Mouse (Mus musculus) G1E (cell line): ENCODE data around the gene Siah3.

Experiments used
- CTCF ChIP-seq: IDR thresholded peaks from 2 replicates; pipeline ENCODE4 v1.5.1; 2012; ENCODE audit warnings: low read depth, low read length, inconsistent platforms, mixed read lengths
- TAL1 ChIP-seq: conservative IDR thresholded peaks from 2 replicates; pipeline ENCODE4 v1.6.1; 2012; ENCODE audit warnings: low read depth, low read length, inconsistent platforms, mixed read lengths

DNA sequence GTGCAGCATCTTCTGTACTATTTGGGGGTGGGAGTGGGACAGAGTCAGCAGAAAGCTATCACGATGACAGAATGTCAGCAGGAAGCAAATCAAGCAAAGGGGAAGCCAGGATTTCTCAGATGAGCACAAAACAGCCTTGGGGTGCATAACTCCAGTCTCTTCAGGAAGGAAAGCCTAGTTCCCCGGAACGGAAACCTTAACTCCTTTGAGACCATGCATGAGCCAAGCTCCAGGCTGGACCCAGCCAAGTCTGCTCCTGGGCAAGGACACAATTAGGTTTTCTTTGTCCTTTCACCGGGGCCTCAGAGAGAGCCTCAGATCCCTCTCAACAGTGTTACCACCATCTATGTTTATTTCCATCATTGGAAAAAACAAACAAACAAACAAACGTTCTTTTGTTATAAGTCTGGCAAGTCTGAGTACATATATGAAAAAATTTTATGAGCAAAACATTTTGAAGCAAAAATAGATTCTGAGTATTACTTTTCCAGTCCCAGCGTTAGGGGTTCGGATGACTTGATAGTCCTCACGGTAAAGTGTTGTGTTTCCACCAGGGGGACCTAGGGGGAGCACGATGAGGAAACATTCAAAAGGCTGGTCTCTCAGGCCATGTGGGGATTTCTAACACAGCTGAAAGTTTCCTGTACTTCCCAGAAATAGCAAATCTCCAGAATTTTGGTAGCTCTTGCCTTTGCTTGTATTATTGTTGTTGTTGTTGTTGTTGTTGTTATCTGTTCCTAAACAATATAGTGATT is 106.0 kb downstream of the Siah3 start:
- no peak for TF ChIP-seq CTCF
- TF ChIP-seq TAL1, result no peak
